Mouse (Mus musculus) megakaryocyte progenitor cell, adult 5-6 weeks (primary cell): Measurements from ENCODE around the gene Prrt1. TPM values are rescaled to one million over a fixed set of nuclear protein-coding genes. Genes with fewer than 3 reads are reported as not detected.

ENCODE experiments used
- ATAC-seq: replicated peaks from 2 replicates; pipeline ENCODE4 v1.8.0; 2016; ENCODE audit warnings: mild to moderate bottlenecking, moderate TSS enrichment, inconsistent platforms; ENCODE audit not compliant: poor library complexity
- total RNA-seq, 2 experiments: library from RNA; stranded (forward) in 1 of 2; stranded (reverse) in 1 of 2; fragments of 157-497, 149-512 nt in 1 of 2; fragments of 200-1000 nt in 1 of 2; gene quantifications; 2 replicates each; pipeline versions ENCODE4 v1.2.3 to v1.2.4; 2015 to 2017

The Prrt1 gene
- total RNA-seq, 2 experiments from 2014 or later, result 0.17 TPM; not detected in 1

GRCm38 (mm10) chr17:34662468-34662867, 33.1 kb downstream of the Prrt1 start:
- no peak for ATAC-seq

- no peak for ATAC-seq
Observed at GRCm38 (mm10) chr17:34662978-34663377, 33.6 kb downstream of the Prrt1 start.

GRCm38 (mm10) chr17:34663558-34663957, 34.2 kb downstream of the Prrt1 start:
- ATAC-seq, result no peak

- no peak for ATAC-seq
Observed at GRCm38 (mm10) chr17:34664472-34664871, 35.1 kb downstream of the Prrt1 start.

GRCm38 (mm10) chr17:34670235-34670634, 40.9 kb downstream of the Prrt1 start, which contains the start of gene Tnxb:
Gene Tnxb, plus strand, starts transcription at chr17:34670535.
- ATAC-seq, result no peak

- ATAC-seq, result 0 out of 2 replicates have a peak, but pooled peaks have one; percentile 9
Observed at GRCm38 (mm10) chr17:34671151-34672066, 42.1 kb downstream of the Prrt1 start.

GRCm38 (mm10) chr17:34672246-34672792, 43.0 kb downstream of the Prrt1 start:
- ATAC-seq, result no peak

- ATAC-seq, result no peak
Observed at GRCm38 (mm10) chr17:34673139-34673538, 43.8 kb downstream of the Prrt1 start.

- no peak for ATAC-seq
Observed at GRCm38 (mm10) chr17:34674524-34675204, 45.3 kb downstream of the Prrt1 start.

- no peak for ATAC-seq
Observed at GRCm38 (mm10) chr17:34675205-34676092, 46.1 kb downstream of the Prrt1 start.

- no peak for ATAC-seq
Observed at GRCm38 (mm10) chr17:34676093-34676460, 46.7 kb downstream of the Prrt1 start.

GRCm38 (mm10) chr17:34676671-34677070, 47.3 kb downstream of the Prrt1 start:
- no peak for ATAC-seq

- no peak for ATAC-seq
Observed at GRCm38 (mm10) chr17:34680191-34680590, 50.9 kb downstream of the Prrt1 start.

- ATAC-seq, result no peak
Observed at GRCm38 (mm10) chr17:34680621-34681020, 51.3 kb downstream of the Prrt1 start.

- peak; percentile 64 for ATAC-seq
Observed at GRCm38 (mm10) chr17:34681132-34681571, 51.8 kb downstream of the Prrt1 start.

- no peak for ATAC-seq
Observed at GRCm38 (mm10) chr17:34681881-34682536, 52.7 kb downstream of the Prrt1 start.
